Mouse (Mus musculus) heart, embryonic 15.5 days (tissue): Measurements from ENCODE around the gene Mroh2b. TPM values are rescaled to one million over a fixed set of nuclear protein-coding genes. Genes with fewer than 3 reads are reported as not detected.

Experiments
- ATAC-seq: fragments of 200-750 bp; cut with Nextera tagmentation; replicated peaks from 2 replicates; pipeline ENCODE4 v1.8.0; 2017; ENCODE audit warnings: low read depth, moderate TSS enrichment; ENCODE audit not compliant: insufficient number of reproducible peaks, insufficient read depth, low FRiP score
- H3K27ac ChIP-seq: fragments of 300-500 bp; sonication (generic); 2 replicates; pipeline ENCODE4 v1.5.1; 2015; ENCODE audit warnings: mild to moderate bottlenecking, inconsistent platforms
- H3K27me3 ChIP-seq: fragments of 300-500 bp; sonication (generic); 2 replicates; pipeline ENCODE4 v1.6.1; 2015; ENCODE audit warnings: inconsistent platforms
- H3K36me3 ChIP-seq: fragments of 300-500 bp; sonication (generic); 2 replicates; pipeline ENCODE4 v1.6.1; 2015; ENCODE audit warnings: mild to moderate bottlenecking, inconsistent platforms
- H3K4me1 ChIP-seq: fragments of 300-500 bp; sonication (generic); replicated peaks from 2 replicates; pipeline ENCODE4 v1.6.1; 2015; ENCODE audit warnings: inconsistent platforms
- H3K4me2 ChIP-seq: fragments of 300-500 bp; sonication (generic); 2 replicates; pipeline ENCODE4 v1.6.1; 2015; ENCODE audit warnings: inconsistent platforms, mild to moderate bottlenecking, moderate library complexity
- H3K4me3 ChIP-seq: fragments of 300-500 bp; sonication (generic); 2 replicates; pipeline ENCODE4 v1.5.1; 2015; ENCODE audit warnings: mild to moderate bottlenecking, inconsistent platforms
- H3K9ac ChIP-seq: fragments of 300-500 bp; sonication (generic); 2 replicates; pipeline ENCODE4 v1.6.1; 2015; ENCODE audit warnings: mild to moderate bottlenecking, inconsistent platforms
- H3K9me3 ChIP-seq: fragments of 300-500 bp; sonication (generic); replicated peaks from 2 replicates; pipeline ENCODE4 v1.6.1; 2016; ENCODE audit warnings: inconsistent platforms
- WGBS: fragments of 180-500 bp; shearing (Covaris S2); methylation state at CpG from one replicate; pipeline ENCODE4 v1.1.7; 2015; ENCODE audit warnings: mixed read lengths; 5-methylcytosine and 5-hydroxymethylcytosine counted together
- polyA plus RNA-seq: library from polyadenylated mRNA; unstranded; fragments of >200 nt; fragmentation: Nextera tagmentation; extraction: Ambion mirVana; gene quantifications from 2 replicates; pipeline ENCODE4 v1.2.1, GENCODE M21; 2015

Gene Mroh2b
- not detected in 2 replicates for polyA plus RNA-seq

DNA sequence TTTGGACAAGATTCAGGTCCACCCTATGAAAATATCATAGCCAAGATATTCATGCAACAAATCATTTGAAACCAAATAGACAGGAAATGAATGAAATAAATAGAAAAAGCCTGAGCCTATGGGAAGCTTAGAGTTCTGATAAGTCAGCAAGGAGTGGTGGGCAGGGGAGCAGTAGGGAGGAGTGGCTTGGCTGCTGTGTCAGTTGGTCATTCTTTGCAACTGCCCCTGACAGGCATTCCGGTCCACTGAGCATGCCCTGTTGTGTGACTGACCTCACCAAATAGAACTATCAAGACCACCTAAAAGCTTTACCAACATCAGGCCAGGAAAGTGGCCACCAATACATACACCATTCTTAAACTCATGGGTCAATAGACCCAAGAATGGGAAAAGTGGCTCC, at the start of gene Mroh2b:
Mroh2b (plus strand) TSS at position 301 of the 400 bp plus-strand sequence.
- Histone ChIP-seq H3K4me3 (no peak within 1 kb of the TSS), H3K4me1 (no peaks in the 10 kb centered on the region), H3K36me3 (no peaks in the 10 kb centered on the region), H3K9me3 (no peaks in the 10 kb centered on the region), H3K27me3 (no peaks in the 10 kb centered on the region), H3K4me2 (no peak within 1 kb of the TSS), H3K27ac (no peak within 1 kb of the TSS), H3K9ac (no peak within 1 kb of the TSS)
- no peak for ATAC-seq
- 89% methylated on average over 1 of the region's 1 CpGs for WGBS

DNA sequence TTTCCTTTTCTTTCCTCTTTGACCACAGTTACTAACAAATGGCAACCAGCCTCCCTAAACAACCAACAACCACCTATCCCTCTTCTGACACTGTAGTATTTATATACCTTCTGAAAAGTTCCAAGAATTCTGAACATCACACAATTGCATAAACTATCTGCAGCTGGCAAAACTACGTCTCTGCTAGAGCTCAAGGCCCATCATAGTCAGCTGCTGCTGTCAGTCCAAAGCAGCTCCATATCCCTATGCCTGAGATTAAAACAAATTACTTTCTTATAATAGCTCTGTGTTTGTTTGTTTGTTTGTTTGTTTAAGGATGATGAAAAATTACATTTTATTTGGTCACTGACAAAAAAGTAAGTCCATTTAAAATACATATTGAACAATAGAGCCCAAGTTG, 48.5 kb upstream of the Mroh2b start:
- Histone ChIP-seq H3K4me3 (no peak overlapping the region), H3K4me2 (no peak overlapping the region), H3K36me3 (no peaks in the 10 kb centered on the region), H3K4me1 (no peaks in the 10 kb centered on the region), H3K27me3 (no peaks in the 10 kb centered on the region), H3K27ac (no peak overlapping the region), H3K9ac (no peak overlapping the region), H3K9me3 (no peaks in the 10 kb centered on the region)
- ATAC-seq, result no peak
- 80% methylated on average over 1 of the region's 1 CpGs for WGBS

DNA sequence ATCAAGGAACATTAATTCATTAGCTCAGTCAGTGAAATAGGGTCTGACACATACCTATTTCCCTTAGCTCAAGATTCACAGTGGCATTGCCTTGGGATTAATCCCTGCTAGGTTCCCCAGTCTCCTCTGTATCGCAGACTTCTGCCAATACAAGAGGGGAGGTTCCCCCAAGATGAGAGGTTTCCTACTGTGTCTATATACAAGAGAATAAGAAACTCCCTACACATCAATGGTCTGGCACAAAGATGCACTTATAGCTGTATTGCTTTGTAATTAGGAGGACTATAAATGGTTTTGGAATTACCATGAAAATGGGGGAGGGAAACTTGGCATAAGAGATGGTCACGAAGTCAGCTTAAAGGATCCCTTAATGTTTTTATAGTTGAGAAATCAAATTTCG, 3.6 kb upstream of the Mroh2b start:
- 69% methylated on average over 3 of the region's 3 CpGs for WGBS
- Histone ChIP-seq H3K4me2 (no peak overlapping the region), H3K36me3 (no peaks in the 10 kb centered on the region), H3K4me3 (no peak overlapping the region), H3K4me1 (no peaks in the 10 kb centered on the region), H3K27me3 (no peaks in the 10 kb centered on the region), H3K9me3 (no peaks in the 10 kb centered on the region), H3K9ac (no peak overlapping the region), H3K27ac (no peak overlapping the region)
- ATAC-seq, result no peak

DNA sequence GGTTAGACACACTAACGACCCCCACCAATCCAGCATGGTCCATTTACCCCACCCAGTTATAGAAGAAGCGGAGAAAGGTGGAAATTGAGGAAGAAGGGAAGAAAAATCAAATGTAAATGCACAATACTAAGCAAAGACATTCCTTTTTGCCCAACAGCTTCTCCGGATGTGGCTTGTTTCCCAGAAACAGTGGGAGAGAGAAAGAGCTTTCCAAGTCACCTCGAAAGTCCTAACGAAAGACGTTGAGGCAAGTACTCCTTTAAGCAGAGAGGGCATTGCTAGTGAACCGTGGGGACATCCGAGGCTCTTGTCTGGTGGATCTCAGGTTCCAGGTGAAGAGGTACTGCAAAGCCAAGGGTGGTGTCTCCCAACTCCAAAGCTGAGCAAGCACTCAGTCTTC, 36.2 kb downstream of the Mroh2b start:
- Histone ChIP-seq H3K27me3 (no peaks in the 10 kb centered on the region), H3K27ac (no peak overlapping the region), H3K4me2 (no peak overlapping the region), H3K4me1 (no peaks in the 10 kb centered on the region), H3K36me3 (no peaks in the 10 kb centered on the region), H3K9me3 (no peaks in the 10 kb centered on the region), H3K4me3 (no peak overlapping the region), H3K9ac (no peak overlapping the region)
- WGBS, result 84% methylated on average over 8 of the region's 8 CpGs
- no peak for ATAC-seq

DNA sequence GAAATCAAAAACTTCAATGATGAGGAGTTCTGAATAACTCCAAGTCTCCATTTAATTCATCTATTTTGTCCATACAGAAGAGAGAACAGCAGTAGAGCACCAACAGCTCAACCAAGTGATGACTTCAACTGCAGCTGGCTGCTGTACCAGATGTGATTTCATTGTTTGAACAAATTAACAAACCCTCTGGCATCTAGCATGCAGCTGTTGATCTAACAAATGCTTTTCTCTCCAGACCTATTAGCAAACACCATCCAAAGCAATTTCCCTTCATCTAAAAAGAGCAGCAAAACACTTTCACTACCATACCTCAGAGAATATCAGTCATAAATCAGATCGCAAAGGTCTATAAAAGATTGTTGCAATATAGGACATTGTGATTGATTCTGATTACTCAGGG, 74.8 kb downstream of the Mroh2b start:
- Histone ChIP-seq H3K27ac (no peak overlapping the region), H3K9ac (no peak overlapping the region), H3K9me3 (no peaks in the 10 kb centered on the region), H3K27me3 (no peaks in the 10 kb centered on the region), H3K4me2 (no peak overlapping the region), H3K4me3 (no peak overlapping the region), H3K36me3 (no peaks in the 10 kb centered on the region), H3K4me1 (no peaks in the 10 kb centered on the region)
- no peak for ATAC-seq
- 90% methylated on average over 1 of the region's 1 CpGs for WGBS

DNA sequence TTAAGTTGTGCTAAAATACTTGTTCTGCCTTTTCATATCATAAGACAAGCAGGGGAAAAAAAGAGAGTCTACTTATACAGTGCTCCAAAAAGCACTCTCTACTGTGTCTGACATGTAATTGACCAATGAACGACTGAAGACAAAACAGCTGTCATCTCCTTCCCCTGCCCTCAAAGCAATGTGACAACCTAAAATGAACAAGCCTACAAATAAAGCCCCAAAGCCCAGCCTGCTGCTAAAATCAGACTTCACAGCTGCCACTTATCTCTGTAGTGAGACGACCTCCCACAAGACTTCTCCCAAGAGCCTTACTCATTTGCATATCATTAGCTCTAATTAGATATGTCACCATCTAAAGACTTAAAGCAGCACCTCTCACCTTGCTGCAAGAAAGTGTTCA, 104.4 kb downstream of the Mroh2b start:
- no peak for ATAC-seq
- no peaks in the 10 kb centered on the region for H3K9me3 ChIP-seq
- 12% methylated on average over 2 of the region's 2 CpGs for WGBS
- H3K36me3 ChIP-seq, result no peaks in the 10 kb centered on the region
- H3K9ac ChIP-seq, result no peak overlapping the region
- no peaks in the 10 kb centered on the region for H3K4me1 ChIP-seq
- H3K27me3 ChIP-seq, result no peaks in the 10 kb centered on the region
- H3K4me2 ChIP-seq, result no peak overlapping the region
- no peak overlapping the region for H3K4me3 ChIP-seq
- no peak overlapping the region for H3K27ac ChIP-seq

DNA sequence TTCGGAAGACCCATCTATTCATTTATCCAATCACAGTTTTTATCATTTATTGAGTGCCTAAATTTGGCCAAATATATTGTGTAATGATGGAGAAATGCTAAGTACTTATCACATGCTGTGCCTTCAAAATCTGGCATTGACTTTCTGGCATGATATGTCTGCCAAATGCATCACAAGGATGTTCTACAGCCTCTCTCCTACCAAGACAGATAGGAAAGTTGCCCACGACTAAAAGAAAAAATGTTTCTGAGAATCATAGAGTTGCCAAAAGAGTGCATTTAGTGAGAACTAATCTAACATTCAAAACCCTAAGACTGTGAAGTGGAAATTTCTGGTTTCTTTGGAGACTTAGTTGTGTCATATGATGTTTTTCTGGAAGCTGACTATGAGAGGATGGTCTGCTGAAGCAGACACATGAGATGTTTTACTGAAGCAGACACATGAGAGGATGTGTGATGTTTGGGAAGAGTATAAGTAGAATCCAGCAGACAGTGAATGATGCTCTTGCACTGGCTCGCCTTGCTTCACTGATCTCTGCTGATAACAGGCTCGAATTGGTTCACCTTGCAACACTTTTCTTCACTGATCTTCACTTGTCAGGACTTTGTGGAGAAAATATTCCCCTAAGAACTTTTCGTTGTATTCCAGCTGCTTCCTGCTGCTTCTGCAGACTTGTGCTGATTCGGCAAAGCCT, 105.1 kb downstream of the Mroh2b start:
- ATAC-seq, result no peak
- Histone ChIP-seq H3K4me3 (no peak overlapping the region), H3K4me1 (no peaks in the 10 kb centered on the region), H3K9ac (no peak overlapping the region), H3K36me3 (no peaks in the 10 kb centered on the region), H3K4me2 (no peak overlapping the region), H3K27me3 (no peaks in the 10 kb centered on the region), H3K9me3 (no peaks in the 10 kb centered on the region), H3K27ac (no peak overlapping the region)
- 70% methylated on average over 6 of the region's 6 CpGs for WGBS

DNA sequence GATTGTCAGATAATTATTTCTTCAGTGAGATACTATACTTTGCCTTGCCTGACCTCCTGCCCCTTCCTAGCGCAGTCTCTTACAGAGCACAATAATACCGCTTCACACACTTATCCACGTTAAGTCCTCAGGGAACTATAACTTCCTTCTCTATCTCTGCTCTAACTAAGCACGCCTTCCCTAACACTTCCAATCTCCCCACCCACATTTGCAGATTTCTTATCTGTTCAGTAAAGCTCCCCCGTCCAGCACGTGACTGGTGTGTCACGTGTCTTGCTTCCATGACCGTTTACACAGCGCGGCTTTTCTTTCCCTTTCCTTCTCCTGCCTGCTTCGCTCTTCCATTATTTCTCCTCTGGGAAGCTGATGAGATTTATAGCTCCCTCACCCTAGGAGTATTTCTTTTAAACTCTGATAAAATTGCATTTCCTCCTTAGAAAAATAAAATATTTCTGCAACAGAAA, 111.1 kb downstream of the Mroh2b start:
- no peak overlapping the region for H3K9ac ChIP-seq

More for the DNA sequence above, 111.1 kb downstream of the Mroh2b start:
- no peaks in the 10 kb centered on the region for H3K27me3 ChIP-seq
- 53% methylated on average over 11 of the region's 11 CpGs for WGBS
- H3K9me3 ChIP-seq, result no peaks in the 10 kb centered on the region
- peak overlapping the region; percentile 39; the same call in 1 of the 2 replicates for H3K4me2 ChIP-seq
- H3K4me1 ChIP-seq, result no peaks in the 10 kb centered on the region
- no peak overlapping the region for H3K4me3 ChIP-seq
- no peak for ATAC-seq
- H3K36me3 ChIP-seq, result no peaks in the 10 kb centered on the region
- H3K27ac ChIP-seq, result no peak overlapping the region

Other genes with a start within 250 kb of the Mroh2b start
- not detected in 2 replicates for gene C6, start 171.6 kb upstream of the Mroh2b start, polyA plus RNA-seq
- gene C7, start 165.0 kb downstream of the Mroh2b start, polyA plus RNA-seq, result 0.09 and 0.10 TPM in 2 replicates
- 1.7 and 2.4 TPM in 2 replicates for gene Card6, start 209.8 kb downstream of the Mroh2b start, polyA plus RNA-seq
- 246 and 397 TPM in 2 replicates for gene Rpl37, start 217.9 kb downstream of the Mroh2b start, polyA plus RNA-seq
- 14.1 and 15.8 TPM in 2 replicates for gene Prkaa1, start 245.1 kb downstream of the Mroh2b start, polyA plus RNA-seq